Mouse (Mus musculus) CH12.LX (cell line): Measurements from ENCODE around the gene Zfp786. TPM values are rescaled to one million over a fixed set of nuclear protein-coding genes. Genes with fewer than 3 reads are reported as not detected.

ENCODE experiments used
- DNase-seq: peaks from one replicate; pipeline ENCODE4 v3.0.0-alpha.2; 2013; ENCODE audit errors: extremely low read depth
- H3K27ac ChIP-seq: 2 replicates; pipeline ENCODE4 v1.5.1; 2012; ENCODE audit warnings: low read depth, mild to moderate bottlenecking, control low read depth, moderate library complexity; ENCODE audit not compliant: insufficient read depth
- H3K27me3 ChIP-seq: replicated peaks from 2 replicates; pipeline ENCODE3; 2012; ENCODE audit warnings: inconsistent platforms
- H3K36me3 ChIP-seq, 2 experiments: replicated peaks in 1 of 2; 2 replicates each; pipeline versions ENCODE3 to v1.6.1; 2012; ENCODE audit warnings: inconsistent platforms in 1 of 2, low read length in 1 of 2, mild to moderate bottlenecking in 1 of 2, mixed read lengths in 1 of 2, moderate library complexity in 1 of 2; ENCODE audit not compliant: control insufficient read depth in 1 of 2, insufficient read depth in 1 of 2
- H3K4me1 ChIP-seq, 2 experiments: 2 replicates each; pipeline ENCODE4 v1.6.1; 2012; ENCODE audit warnings: inconsistent platforms in 1 of 2, moderate library complexity in 1 of 2; ENCODE audit not compliant: insufficient read depth in 2 of 2, control insufficient read depth in 1 of 2
- H3K4me2 ChIP-seq: 2 replicates; pipeline ENCODE4 v1.6.1; 2012; ENCODE audit warnings: low read depth, mild to moderate bottlenecking, control low read depth; ENCODE audit not compliant: poor library complexity, insufficient read depth, severe bottlenecking
- H3K4me3 ChIP-seq, 3 experiments: fragments of 150-350 bp in 1 of 3; sonication (generic) in 1 of 3; replicated peaks in 1 of 3; 2 replicates each; pipeline versions ENCODE3 to v1.5.1; 2011 to 2012; ENCODE audit warnings: low read depth in 2 of 3, low read length in 2 of 3, mild to moderate bottlenecking in 2 of 3, moderate library complexity in 2 of 3, control low read depth in 1 of 3, improper control_type of control experiment in 1 of 3, inconsistent platforms in 1 of 3, mixed read lengths in 1 of 3; ENCODE audit not compliant: poor library complexity in 1 of 3
- H3K79me2 ChIP-seq: replicated peaks from 2 replicates; pipeline ENCODE4 v1.6.1; 2012; ENCODE audit warnings: mild to moderate bottlenecking, moderate library complexity; ENCODE audit not compliant: control insufficient read depth, poor library complexity, insufficient read depth, severe bottlenecking; ENCODE audit errors: extremely low read depth
- H3K9ac ChIP-seq: 2 replicates; pipeline ENCODE4 v1.6.1; 2012; ENCODE audit warnings: low read depth, mild to moderate bottlenecking, control low read depth, moderate library complexity; ENCODE audit not compliant: insufficient read depth
- H3K9me3 ChIP-seq: replicated peaks from 2 replicates; pipeline ENCODE3; 2012; ENCODE audit warnings: low read length, inconsistent platforms, mixed read lengths
- BHLHE40 ChIP-seq: IDR thresholded peaks from 2 replicates; pipeline ENCODE4 v1.6.1; 2011; ENCODE audit warnings: mild to moderate bottlenecking, low read depth, low read length, improper control_type of control experiment
- CHD1 ChIP-seq: IDR thresholded peaks from 2 replicates; pipeline ENCODE4 v1.6.1; 2012; ENCODE audit warnings: low read depth, low read length, improper control_type of control experiment, inconsistent platforms
- EP300 ChIP-seq: IDR thresholded peaks from 2 replicates; pipeline ENCODE4 v1.6.1; 2011; ENCODE audit warnings: low read length, improper control_type of control experiment
- GABPA ChIP-seq: IDR thresholded peaks from 2 replicates; pipeline ENCODE4 v1.6.1; 2012; ENCODE audit warnings: low read depth, low read length, improper control_type of control experiment, inconsistent platforms; ENCODE audit not compliant: insufficient replicate concordance
- HCFC1 ChIP-seq: IDR thresholded peaks from 2 replicates; pipeline ENCODE4 v1.6.1; 2012; ENCODE audit warnings: low read depth, mild to moderate bottlenecking, inconsistent platforms, low read length, improper control_type of control experiment
- JUN ChIP-seq: IDR thresholded peaks from 2 replicates; pipeline ENCODE4 v1.6.1; 2011; ENCODE audit warnings: low read depth, mild to moderate bottlenecking, low read length, improper control_type of control experiment, moderate library complexity; ENCODE audit not compliant: insufficient read depth
- JUND ChIP-seq: conservative IDR thresholded peaks from 2 replicates; pipeline ENCODE4 v1.6.1; 2011; ENCODE audit warnings: low read depth, low read length, improper control_type of control experiment
- KAT2A ChIP-seq: IDR thresholded peaks from 2 replicates; pipeline ENCODE4 v1.6.1; 2012; ENCODE audit warnings: low read length, improper control_type of control experiment, inconsistent platforms; ENCODE audit not compliant: insufficient replicate concordance
- MAFK ChIP-seq: IDR thresholded peaks from 2 replicates; pipeline ENCODE4 v1.6.1; 2011; ENCODE audit warnings: low read length, improper control_type of control experiment; ENCODE audit not compliant: insufficient replicate concordance
- MAZ ChIP-seq: IDR thresholded peaks from 2 replicates; pipeline ENCODE4 v1.6.1; 2012; ENCODE audit warnings: low read depth, mild to moderate bottlenecking, inconsistent platforms, low read length, improper control_type of control experiment, moderate library complexity
- MEF2A ChIP-seq: IDR thresholded peaks from 2 replicates; pipeline ENCODE4 v1.6.1; 2014; ENCODE audit warnings: low read depth, mild to moderate bottlenecking, inconsistent platforms, low read length, improper control_type of control experiment, borderline replicate concordance
- MXI1 ChIP-seq: IDR thresholded peaks from 2 replicates; pipeline ENCODE4 v1.6.1; 2011; ENCODE audit warnings: mild to moderate bottlenecking, low read depth, low read length, improper control_type of control experiment
- MYC ChIP-seq: IDR thresholded peaks from 2 replicates; pipeline ENCODE4 v1.6.1; 2011; ENCODE audit warnings: low read depth, mild to moderate bottlenecking, improper control_type of control experiment, low read length
- NELFE ChIP-seq: IDR thresholded peaks from 2 replicates; pipeline ENCODE4 v1.6.1; 2011; ENCODE audit warnings: low read depth, low read length, improper control_type of control experiment
- NRF1 ChIP-seq: IDR thresholded peaks from 2 replicates; pipeline ENCODE4 v1.6.1; 2014; ENCODE audit warnings: low read depth, mild to moderate bottlenecking, inconsistent platforms, low read length, improper control_type of control experiment, moderate library complexity
- PAX5 ChIP-seq: IDR thresholded peaks from 2 replicates; pipeline ENCODE4 v1.6.1; 2012; ENCODE audit warnings: low read length, inconsistent platforms, mixed read lengths
- POLR2AphosphoS2 ChIP-seq: IDR thresholded peaks from 2 replicates; pipeline ENCODE4 v1.6.1; 2011; ENCODE audit warnings: low read depth, low read length, improper control_type of control experiment
- RAD21 ChIP-seq: IDR thresholded peaks from 2 replicates; pipeline ENCODE4 v1.6.1; 2011; ENCODE audit warnings: low read depth, mild to moderate bottlenecking, low read length, improper control_type of control experiment, moderate library complexity
- RCOR1 ChIP-seq: conservative IDR thresholded peaks from 2 replicates; pipeline ENCODE4 v1.6.1; 2012; ENCODE audit warnings: low read depth, mild to moderate bottlenecking, inconsistent platforms, low read length, improper control_type of control experiment
- TBP ChIP-seq: conservative IDR thresholded peaks from 2 replicates; pipeline ENCODE4 v1.6.1; 2011; ENCODE audit warnings: low read depth, low read length, improper control_type of control experiment
- TCF12 ChIP-seq: IDR thresholded peaks from 2 replicates; pipeline ENCODE4 v1.6.1; 2014; ENCODE audit warnings: low read depth, mild to moderate bottlenecking, inconsistent platforms, low read length, improper control_type of control experiment
- UBTF ChIP-seq: IDR thresholded peaks from 2 replicates; pipeline ENCODE4 v1.6.1; 2012; ENCODE audit warnings: low read depth, mild to moderate bottlenecking, inconsistent platforms, low read length, improper control_type of control experiment, moderate library complexity
- USF2 ChIP-seq: conservative IDR thresholded peaks from 2 replicates; pipeline ENCODE4 v1.6.1; 2011; ENCODE audit warnings: low read depth, low read length, improper control_type of control experiment
- ZKSCAN1 ChIP-seq: IDR thresholded peaks from 2 replicates; pipeline ENCODE4 v1.6.1; 2012; ENCODE audit warnings: low read depth, inconsistent platforms, low read length, improper control_type of control experiment, borderline replicate concordance
- ZNF384 ChIP-seq: IDR thresholded peaks from 2 replicates; pipeline ENCODE4 v1.6.1; 2012; ENCODE audit warnings: low read depth, low read length, improper control_type of control experiment, inconsistent platforms
- dilution Hi-C: fragments of 300-500 bp; cut with MboI; formaldehyde crosslinking; loops from 2 replicates; pipeline ENCODE4 v1.14.3; 2020; ENCODE audit warnings: low sequenced_read_pairs; ENCODE audit not compliant: extremely low pct_unique_long_range_greater_than_20kb, extremely low pct_ligation_motif_present
- in situ Hi-C: fragments of 300-500 bp; cut with MboI; formaldehyde crosslinking; loops from 3 replicates; pipeline ENCODE4 v1.14.3; 2019; ENCODE audit warnings: low sequenced_read_pairs, low pct_ligation_motif_present, low pct_unique_long_range_greater_than_20kb, mixed read lengths
- polyA plus RNA-seq: library from polyadenylated mRNA; unstranded; fragments of >175 nt; gene quantifications from 2 replicates; pipeline ENCODE4 v1.2.1, GENCODE M21; 2012; ENCODE audit warnings: low read depth; ENCODE audit not compliant: insufficient read length
- total RNA-seq, 2 experiments: library from RNA; depleted of rRNA; stranded (reverse); fragments of 300-350 nt in 1 of 2; fragments of >200 nt in 1 of 2; gene quantifications; 2 replicates each; pipeline ENCODE4 v1.2.3; 2012 to 2014

Zfp786 gene
- total and polyA plus RNA-seq, 3 experiments = 0.30 to 0.89 (median 0.40) TPM

GRCm38 (mm10) chr6:47790745-47791144 lies 39.9 kb downstream of the Zfp786 start (continued):
- TF ChIP-seq NRF1 (no peak), POLR2AphosphoS2 (no peak), MXI1 (no peak), HCFC1 (no peak), PAX5 (no peak), MYC (no peak), TBP (no peak), MAFK (peak; percentile 98), ZNF384 (no peak), GABPA (no peak)

GRCm38 (mm10) chr6:47788821-47789220 lies 41.8 kb downstream of the Zfp786 start:
- H3K27me3 ChIP-seq = no peaks in the 10 kb centered on the region
- no peak for TF ChIP-seq HCFC1
- TF ChIP-seq JUND = no peak
- TF ChIP-seq TCF12 = no peak
- no peak for TF ChIP-seq ZKSCAN1
- no peak for TF ChIP-seq POLR2AphosphoS2
- TF ChIP-seq TBP = 0 out of 2 replicates have a peak, but pooled peaks have one; percentile 45
- TF ChIP-seq CHD1 = no peak
- peaks cover 10 to 40% of the 10 kb centered on the region in 2 experiments; a peak in 3 of 4 replicates for H3K4me1 ChIP-seq
- dilution Hi-C loops (no loop called here), in situ Hi-C loops (no loop called here)
- no peak for DNase-seq
- peak overlapping the region; percentile 95 for H3K27ac ChIP-seq
- peak overlapping the region; percentile 96 for H3K9ac ChIP-seq
- H3K79me2 ChIP-seq = no peaks in the 10 kb centered on the region
- peaks cover 0 to 8% of the 10 kb centered on the region in 2 experiments for H3K36me3 ChIP-seq
- H3K4me2 ChIP-seq = peak overlapping the region; percentile 62
- no peaks in the 10 kb centered on the region for H3K9me3 ChIP-seq
- peak overlapping the region in 2 of 3 experiments; percentile 51 to 58 for H3K4me3 ChIP-seq

- DNase-seq = peak; percentile 84
- peaks cover 10 to 39% of the 10 kb centered on the region in 2 experiments; a peak in 3 of 4 replicates for H3K4me1 ChIP-seq
- H3K4me3 ChIP-seq = peak overlapping the region; percentile 51 to 59 (median 58)
- in situ Hi-C loops (no loop called here), dilution Hi-C loops (no loop called here)
- H3K27me3 ChIP-seq = no peaks in the 10 kb centered on the region
- H3K36me3 ChIP-seq = peaks cover 0 to 8% of the 10 kb centered on the region in 2 experiments
- H3K79me2 ChIP-seq = no peaks in the 10 kb centered on the region
- H3K27ac ChIP-seq = peak overlapping the region; percentile 95
- H3K9ac ChIP-seq = peak overlapping the region; percentile 96
- peak overlapping the region; percentile 62 for H3K4me2 ChIP-seq
- H3K9me3 ChIP-seq = no peaks in the 10 kb centered on the region
- TF ChIP-seq ZNF384 (no peak), NRF1 (peak; percentile 64), RCOR1 (no peak), RAD21 (no peak), UBTF (no peak), MEF2A (no peak), GABPA (no peak), HCFC1 (peak; percentile 70), NELFE (peak; percentile 83), USF2 (no peak), MXI1 (peak; percentile 76; the same call in 1 of the 2 replicates), CHD1 (no peak), JUN (peak; percentile 22; the same call in 1 of the 2 replicates), PAX5 (no peak), BHLHE40 (no peak), KAT2A (0 out of 2 replicates have a peak, but pooled peaks have one; percentile 17), MAZ (no peak), JUND (peak; percentile 75), EP300 (no peak), ZKSCAN1 (no peak)
Observed at GRCm38 (mm10) chr6:47787941-47788736, 42.5 kb downstream of the Zfp786 start.
